Mouse (Mus musculus) embryonic facial prominence, embryonic 10.5 days (tissue): Measurements from ENCODE around the gene Hist1h3c. TPM values are rescaled to one million over a fixed set of nuclear protein-coding genes. Genes with fewer than 3 reads are reported as not detected.
"Not testable (repeated sequence)": the region's sequence is repeated elsewhere in the genome, so short reads cannot be mapped to it uniquely, and the experiment has no call there.

ENCODE experiments used
- DNase-seq: peaks from one replicate; pipeline ENCODE4 v3.0.0-alpha.2; 2017; ENCODE audit warnings: low spot score
- H3K27ac ChIP-seq: fragments of 300-500 bp; sonication (generic); replicated peaks from 2 replicates; pipeline ENCODE4 v1.5.1; 2016; ENCODE audit warnings: mild to moderate bottlenecking
- H3K27me3 ChIP-seq: fragments of 300-500 bp; sonication (generic); replicated peaks from 2 replicates; pipeline ENCODE4 v1.6.1; 2016; ENCODE audit warnings: low read depth, mild to moderate bottlenecking; ENCODE audit not compliant: poor library complexity, severe bottlenecking
- H3K36me3 ChIP-seq: fragments of 300-500 bp; sonication (generic); replicated peaks from 2 replicates; pipeline ENCODE4 v1.6.1; 2016; ENCODE audit warnings: mild to moderate bottlenecking, moderate library complexity
- H3K4me1 ChIP-seq: fragments of 300-500 bp; sonication (generic); 2 replicates; pipeline ENCODE4 v1.6.1; 2016
- H3K4me3 ChIP-seq: fragments of 300-500 bp; sonication (generic); 2 replicates; pipeline ENCODE4 v1.5.1; 2016; ENCODE audit warnings: mild to moderate bottlenecking, moderate library complexity
- H3K9me3 ChIP-seq: fragments of 300-500 bp; sonication (generic); 2 replicates; pipeline ENCODE4 v1.6.1; 2016; ENCODE audit warnings: mild to moderate bottlenecking
- WGBS: fragments of 180-500 bp; shearing (Covaris S2); methylation state at CpG from one replicate; pipeline ENCODE4 v1.1.7; 2016; 5-methylcytosine and 5-hydroxymethylcytosine counted together
- polyA plus RNA-seq: library from polyadenylated mRNA; unstranded; fragments of >200 nt; fragmentation: Nextera tagmentation; extraction: Ambion mirVana; gene quantifications from 2 replicates; pipeline ENCODE4 v1.2.1, GENCODE M21; 2016

Hist1h3c gene
- polyA plus RNA-seq, 1 experiment from 2014 or later, result 10.0 TPM

- 91% methylated on average over 9 of the region's 9 CpGs for WGBS
- Histone ChIP-seq H3K27me3 (no peaks in the 10 kb centered on the region), H3K36me3 (no peaks in the 10 kb centered on the region), H3K4me3 (no peak overlapping the region), H3K9me3 (no peaks in the 10 kb centered on the region), H3K27ac (0 out of 2 replicates have a peak overlapping the region, but pooled peaks have one; percentile 30), H3K4me1 (peaks cover 8% of the 10 kb centered on the region)
- no peak for DNase-seq
Observed at GRCm38 (mm10) chr13:23729192-23729525, 16.2 kb downstream of the Hist1h3c start.

GRCm38 (mm10) chr13:23728472-23729191, 16.8 kb downstream of the Hist1h3c start:
- no peak for DNase-seq
- 0 out of 2 replicates have a peak overlapping the region, but pooled peaks have one; percentile 30 for H3K27ac ChIP-seq
- no peaks in the 10 kb centered on the region for H3K27me3 ChIP-seq
- H3K9me3 ChIP-seq, result no peaks in the 10 kb centered on the region
- H3K4me1 ChIP-seq, result peaks cover 8% of the 10 kb centered on the region
- no peaks in the 10 kb centered on the region for H3K36me3 ChIP-seq
- 92% methylated on average over 18 of the region's 18 CpGs for WGBS
- H3K4me3 ChIP-seq, result no peak overlapping the region

- Histone ChIP-seq H3K4me1 (peaks cover 4% of the 10 kb centered on the region; the same call in 1 of the 2 replicates), H3K9me3 (no peaks in the 10 kb centered on the region), H3K27ac (no peak overlapping the region), H3K36me3 (no peaks in the 10 kb centered on the region), H3K27me3 (no peaks in the 10 kb centered on the region), H3K4me3 (no peak overlapping the region)
- DNase-seq, result peak; percentile 3
- 38% methylated on average over 1 of the region's 1 CpGs for WGBS
Observed at GRCm38 (mm10) chr13:23725213-23725612, 20.2 kb downstream of the Hist1h3c start.

DNA sequence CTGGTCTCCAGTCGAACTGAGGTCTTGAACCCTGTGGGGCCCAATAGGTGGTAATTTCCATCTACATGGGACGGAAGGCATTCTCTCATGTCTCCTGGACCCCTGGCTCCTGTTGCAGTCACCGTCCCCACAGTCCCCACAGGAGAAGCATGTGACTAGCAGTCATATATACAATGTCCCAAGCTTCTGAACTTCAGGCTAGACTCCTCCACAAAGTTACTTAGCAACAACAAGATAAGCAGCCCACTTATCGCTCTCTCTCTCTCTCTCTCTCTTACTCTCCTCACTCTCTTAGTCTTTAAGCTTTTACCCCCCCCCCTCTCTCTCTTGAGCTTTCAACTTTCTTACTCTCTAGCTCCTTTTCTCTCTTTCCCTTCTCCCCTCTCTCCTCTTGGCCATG, 21.2 kb downstream of the Hist1h3c start:
- Histone ChIP-seq H3K27ac (no peak overlapping the region), H3K4me3 (no peak overlapping the region), H3K36me3 (no peaks in the 10 kb centered on the region), H3K9me3 (no peaks in the 10 kb centered on the region), H3K27me3 (no peaks in the 10 kb centered on the region), H3K4me1 (peaks cover 4% of the 10 kb centered on the region; the same call in 1 of the 2 replicates)
- 85% methylated on average over 4 of the region's 4 CpGs for WGBS
- DNase-seq, result peak; percentile 4

GRCm38 (mm10) chr13:23717593-23718245, 27.7 kb downstream of the Hist1h3c start:
- H3K4me1 ChIP-seq, result peaks cover 16% of the 10 kb centered on the region
- not testable (repeated sequence) for H3K36me3 ChIP-seq, H3K27ac ChIP-seq, H3K27me3 ChIP-seq, H3K4me3 ChIP-seq, H3K9me3 ChIP-seq, DNase-seq
- WGBS, result 18% methylated on average over 2 of the region's 2 CpGs

GRCm38 (mm10) chr13:23717176-23717575, 28.2 kb downstream of the Hist1h3c start:
- no peak for DNase-seq
- 54% methylated on average over 11 of the region's 11 CpGs for WGBS
- no peaks in the 10 kb centered on the region for H3K27me3 ChIP-seq
- peaks cover 16% of the 10 kb centered on the region for H3K4me1 ChIP-seq
- H3K27ac ChIP-seq, result no peak overlapping the region
- no peaks in the 10 kb centered on the region for H3K9me3 ChIP-seq
- no peak overlapping the region for H3K4me3 ChIP-seq
- no peaks in the 10 kb centered on the region for H3K36me3 ChIP-seq

DNA sequence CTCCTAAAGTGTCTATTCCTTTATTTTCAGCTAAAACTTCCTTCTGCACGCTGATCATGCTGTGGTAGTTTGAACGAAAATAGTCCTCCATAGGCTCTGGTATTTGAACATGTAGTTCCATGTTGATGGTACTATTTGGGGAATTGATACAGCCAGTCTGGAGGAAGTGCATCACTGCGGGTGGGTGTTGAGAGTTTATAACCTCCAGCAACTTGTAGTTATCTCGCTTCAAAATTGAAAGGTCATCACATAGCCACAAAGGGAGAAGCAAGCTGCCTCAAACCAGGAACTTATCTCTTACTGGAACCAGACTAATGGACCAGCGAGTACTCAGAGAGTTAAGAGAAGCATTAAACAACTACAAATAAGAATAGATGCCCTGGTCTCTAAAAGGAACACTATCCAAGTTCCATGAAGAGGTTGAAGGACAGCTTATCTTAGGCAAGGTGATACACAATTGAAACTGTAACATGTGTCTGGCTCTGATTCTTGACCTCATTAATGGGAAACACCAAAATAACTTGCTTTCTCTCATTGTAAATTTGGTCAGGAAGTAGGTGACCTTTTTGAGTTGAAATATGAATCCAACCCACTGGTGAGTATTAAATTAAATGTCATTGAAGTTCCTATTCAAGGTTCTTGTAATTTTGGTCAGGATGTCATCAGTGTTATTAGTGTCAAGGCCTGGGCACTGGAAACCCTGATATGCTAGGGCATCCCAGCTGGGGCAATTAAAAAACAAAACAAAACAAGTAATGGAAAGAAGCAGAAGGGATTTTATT, 28.9 kb downstream of the Hist1h3c start:
- Histone ChIP-seq H3K27me3 (no peaks in the 10 kb centered on the region; the same call in 1 of the 2 replicates), H3K27ac (no peak overlapping the region), H3K4me1 (peaks cover 16% of the 10 kb centered on the region), H3K4me3 (no peak overlapping the region), H3K9me3 (no peaks in the 10 kb centered on the region), H3K36me3 (no peaks in the 10 kb centered on the region)
- 88% methylated on average over 5 of the region's 5 CpGs for WGBS
- no peak for DNase-seq

DNA sequence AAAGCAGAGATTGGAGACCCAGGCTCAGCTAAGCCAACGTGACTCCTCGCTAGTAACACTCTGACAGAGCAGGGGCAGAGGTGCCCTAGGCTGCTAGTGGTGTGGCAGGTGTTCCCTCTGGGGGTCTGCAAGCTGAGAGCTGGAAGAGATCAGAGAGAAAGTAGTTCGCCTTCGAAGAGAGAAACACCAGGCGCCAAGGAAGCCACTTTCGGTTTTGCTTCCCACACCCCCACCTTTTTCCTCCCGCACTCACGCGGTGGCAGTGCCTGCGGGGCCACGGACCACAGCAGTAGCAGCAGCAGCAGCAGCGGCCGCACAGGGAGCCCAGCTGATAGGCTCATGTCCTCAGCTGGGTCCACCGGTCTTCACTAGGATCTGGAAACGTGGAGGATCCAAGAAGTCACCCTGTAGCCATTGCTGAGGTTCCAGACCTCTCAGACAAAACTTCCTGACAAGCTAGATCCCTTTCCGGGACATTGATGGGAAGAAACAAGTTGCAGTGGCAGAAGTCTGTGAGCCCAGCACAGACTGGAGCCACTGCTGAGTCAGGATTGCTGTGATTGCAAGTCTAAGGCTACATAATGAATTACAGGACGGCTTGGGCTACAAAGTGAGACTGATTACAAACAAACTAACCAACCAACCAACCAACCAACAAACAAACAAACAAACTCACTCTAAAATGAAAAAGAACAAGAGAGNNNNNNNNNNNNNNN, 34.9 kb downstream of the Hist1h3c start, which contains the start of gene Hfe:
TSS of gene Hfe (minus strand) at position 481 of the 716 bp plus-strand sequence.
- DNase-seq, result peak; percentile 66
- H3K4me1 ChIP-seq, result peaks cover 37% of the 10 kb centered on the region
- peak within 1 kb of the TSS; percentile 81 for H3K27ac ChIP-seq
- WGBS, result 2% methylated on average over 17 of the region's 17 CpGs
- peak within 1 kb of the TSS; percentile 56 for H3K4me3 ChIP-seq
- H3K9me3 ChIP-seq, result no peaks in the 10 kb centered on the region
- peaks cover 8% of the 10 kb centered on the region for H3K27me3 ChIP-seq
- no peaks in the 10 kb centered on the region for H3K36me3 ChIP-seq

- H3K27me3 ChIP-seq, result peaks cover 8% of the 10 kb centered on the region
- 10% methylated on average over 15 of the region's 15 CpGs for WGBS
- H3K9me3 ChIP-seq, result no peaks in the 10 kb centered on the region
- peaks cover 34% of the 10 kb centered on the region for H3K4me1 ChIP-seq
- peak overlapping the region; percentile 56 for H3K4me3 ChIP-seq
- DNase-seq, result peak; percentile 38
- peak overlapping the region; percentile 81 for H3K27ac ChIP-seq
- no peaks in the 10 kb centered on the region for H3K36me3 ChIP-seq
Observed at GRCm38 (mm10) chr13:23709714-23710373, 35.6 kb downstream of the Hist1h3c start.

DNA sequence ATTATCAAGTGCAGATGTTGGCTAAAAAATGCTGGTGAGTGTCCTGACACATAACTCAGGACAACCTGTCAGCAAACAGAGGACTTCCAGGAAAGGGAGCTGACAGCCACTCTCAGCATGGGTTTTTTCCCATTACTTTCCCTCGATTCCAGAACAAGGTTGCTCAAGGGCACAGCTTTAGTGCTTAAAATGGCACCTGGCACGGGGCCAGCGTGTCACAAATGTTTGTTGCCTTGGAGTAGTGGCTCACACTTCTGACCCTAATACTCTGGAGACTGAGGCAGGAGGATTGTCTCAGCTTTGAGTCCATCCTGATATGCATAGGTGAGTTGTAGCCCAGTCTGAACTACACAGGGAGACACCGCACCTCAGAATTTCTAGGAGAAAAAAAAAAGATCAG, 36.7 kb downstream of the Hist1h3c start:
- H3K36me3 ChIP-seq, result no peaks in the 10 kb centered on the region
- no peak overlapping the region for H3K4me3 ChIP-seq
- DNase-seq, result no peak
- peaks cover 8% of the 10 kb centered on the region for H3K27me3 ChIP-seq
- 76% methylated on average over 4 of the region's 4 CpGs for WGBS
- H3K9me3 ChIP-seq, result no peaks in the 10 kb centered on the region
- peaks cover 32% of the 10 kb centered on the region for H3K4me1 ChIP-seq
- H3K27ac ChIP-seq, result no peak overlapping the region

DNA sequence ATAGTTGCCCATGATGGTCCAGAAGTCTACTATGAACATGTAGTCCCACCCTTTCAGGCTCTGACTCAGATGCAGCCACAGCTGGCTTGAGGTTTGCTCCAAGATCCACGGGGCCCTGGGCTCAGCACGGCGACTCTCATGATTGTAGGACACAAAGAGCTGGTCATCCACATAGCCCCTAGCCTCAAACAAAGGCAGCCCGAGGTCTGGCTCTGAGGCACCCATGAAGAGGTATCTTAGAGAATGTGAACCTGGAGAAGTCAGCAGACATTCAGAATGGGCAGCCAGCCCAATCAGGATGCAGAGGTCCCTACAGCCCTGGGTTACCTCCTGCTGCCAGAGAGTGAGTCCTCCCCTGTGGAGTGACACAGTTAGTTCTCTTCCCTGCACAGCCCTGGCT, 37.4 kb downstream of the Hist1h3c start:
- peaks cover 8% of the 10 kb centered on the region for H3K27me3 ChIP-seq
- no peaks in the 10 kb centered on the region for H3K36me3 ChIP-seq
- WGBS, result 85% methylated on average over 4 of the region's 4 CpGs
- peak overlapping the region; percentile 48; the same call in 1 of the 2 replicates for H3K27ac ChIP-seq
- peaks cover 28% of the 10 kb centered on the region for H3K4me1 ChIP-seq
- H3K4me3 ChIP-seq, result no peak overlapping the region
- no peak for DNase-seq
- H3K9me3 ChIP-seq, result no peaks in the 10 kb centered on the region
